20 mouse cellular contexts compared by ENCODE assay signal in the genomic region with DNA sequence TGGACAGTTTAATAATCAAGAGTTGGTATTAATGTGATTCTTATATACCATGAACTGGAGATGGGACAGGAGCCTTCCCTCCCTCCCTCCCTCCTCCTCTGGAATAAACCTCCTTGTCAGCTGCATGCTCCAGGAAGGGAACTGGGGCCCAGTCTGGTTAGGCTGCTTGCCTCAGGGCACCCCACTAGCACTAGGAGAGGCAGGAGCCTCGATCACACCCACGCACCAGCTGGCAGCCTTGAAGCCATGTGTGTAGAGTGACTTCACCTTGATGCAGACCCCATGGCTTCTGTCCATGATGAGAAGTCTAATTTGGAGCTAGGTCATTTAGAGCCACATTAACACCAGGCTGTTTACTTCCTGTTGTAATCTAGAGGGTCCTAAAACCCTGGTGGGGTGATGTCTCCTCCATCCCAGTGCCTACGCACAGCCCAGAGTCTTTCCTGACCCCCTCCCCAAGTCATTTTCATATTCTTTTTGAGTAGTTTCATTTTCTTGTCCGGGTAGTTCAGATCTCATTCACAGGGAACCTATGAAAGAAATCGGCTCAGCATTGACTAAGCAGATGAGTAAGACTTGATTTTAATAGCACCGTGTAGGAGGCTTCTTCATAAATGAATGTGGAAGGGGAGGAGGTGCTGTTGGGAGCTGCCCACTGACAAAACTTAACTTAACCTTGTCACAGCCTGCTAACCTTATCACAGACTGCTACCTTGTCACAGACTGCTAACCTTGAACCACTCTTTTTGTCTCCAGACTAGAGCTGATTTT.
A peak's percentile ranks its signal among the peaks of the same experiment; 100 is the strongest.
DNase-seq lines count a peak whose midpoint lies in the region; ATAC-seq and TF ChIP-seq lines count a peak whose summit lies in the region.
"Had no signal": no experiment of that assay in that cellular context is flagged by ENCODE, and none has a peak within 500 bp of the region (broad histone marks: within the 10 kb centered on the region; RNA-seq: fewer than 3 reads in every experiment).

No protein-coding gene starts in this region.

- intact Hi-C loops in gastrocnemius, adult 2 months (cut with DNase I) = no loop called here

- TF ChIP-seq POLR2A in embryonic fibroblast, embryonic 13.5 days (IDR thresholded peaks at IDR 0.05; ENCODE audit: low read depth, low read length) = no peak

- no peak overlapping the region for H3K4me3 ChIP-seq in embryonic fibroblast, embryonic 13.5 days (ENCODE audit: insufficient read depth, low read length)
- H3K4me3 ChIP-seq in gastrocnemius, adult 2 months = no peak overlapping the region
- H3K4me3 ChIP-seq: heart, adult 2 months; heart, embryonic 15.5 days; hindbrain, embryonic 10.5 days; neural tube, embryonic 13.5 days had no signal

- no peak for TF ChIP-seq CTCF in embryonic fibroblast, embryonic 13.5 days (IDR thresholded peaks at IDR 0.05; ENCODE audit: borderline replicate concordance, insufficient read depth, low read length)
- no peak for TF ChIP-seq CTCF in gastrocnemius, adult 2 months (IDR thresholded peaks at IDR 0.05)

- H3K27ac ChIP-seq in embryonic fibroblast, embryonic 13.5 days (ENCODE audit: insufficient read depth, low read length) = peak overlapping the region; percentile 48
- no peak overlapping the region for H3K27ac ChIP-seq in gastrocnemius, adult 2 months
- H3K27ac ChIP-seq: heart, adult 2 months; heart, embryonic 15.5 days; hindbrain, embryonic 10.5 days; neural tube, embryonic 13.5 days had no signal

- H3K4me1 ChIP-seq in embryonic fibroblast, embryonic 13.5 days (ENCODE audit: control insufficient read depth, insufficient read depth, low read length) = peaks cover 12% of the 10 kb centered on the region; the same call in 1 of the 2 replicates
- H3K4me1 ChIP-seq: neural tube, embryonic 13.5 days had no signal

- ATAC-seq in frontal cortex, adult (ENCODE audit: low TSS enrichment) = peak; percentile 52
- ATAC-seq in CD4-positive, CD25-positive, alpha-beta regulatory T cell, adult 4 months = peak; percentile 42
- ATAC-seq: forebrain, embryonic 14.5 days had no signal

- no peak for DNase-seq in frontal cortex, postnatal 10 days (ENCODE audit: low spot score in 2 of 2)
- DNase-seq in cerebellum, adult 18-20 months = peak; percentile 38 to 50
- no peak for DNase-seq in layer of hippocampus, adult 9-10 months (ENCODE audit: low spot score)
- DNase-seq in gastrocnemius, adult 2 months = no peak
- DNase-seq in retina, postnatal 1 day = no peak
- DNase-seq: adrenal gland, postnatal 36 days; gastrocnemius, postnatal 14 days; heart, adult 2 months; kidney, adult 18-20 months; kidney, postnatal 10 days; liver; right cerebral cortex, postnatal 25 days; thymus, postnatal 36 days had no signal

Comparison
In these comparisons a context has a peak if more than half of its experiments do, and no peak if none do; other contexts are left out.
1. DNase-seq: peak in cerebellum, adult 18-20 months (2 of 2); none in frontal cortex, postnatal 10 days (0 of 2), layer of hippocampus, adult 9-10 months (single experiment), gastrocnemius, adult 2 months (single experiment) and retina, postnatal 1 day (single experiment).